Mouse (Mus musculus) megakaryocyte, embryonic 14.5 days (primary cell): ENCODE data around the gene Dimt1.

Experiments used
- FLI1 ChIP-seq: IDR thresholded peaks from 2 replicates; pipeline ENCODE4 v1.6.1; 2012; ENCODE audit warnings: low read length, inconsistent platforms, mixed read lengths
- GATA1 ChIP-seq: IDR thresholded peaks from 3 replicates; pipeline ENCODE4 v1.6.1; 2012; ENCODE audit warnings: mixed read lengths, low read length, inconsistent platforms, borderline replicate concordance

DNA sequence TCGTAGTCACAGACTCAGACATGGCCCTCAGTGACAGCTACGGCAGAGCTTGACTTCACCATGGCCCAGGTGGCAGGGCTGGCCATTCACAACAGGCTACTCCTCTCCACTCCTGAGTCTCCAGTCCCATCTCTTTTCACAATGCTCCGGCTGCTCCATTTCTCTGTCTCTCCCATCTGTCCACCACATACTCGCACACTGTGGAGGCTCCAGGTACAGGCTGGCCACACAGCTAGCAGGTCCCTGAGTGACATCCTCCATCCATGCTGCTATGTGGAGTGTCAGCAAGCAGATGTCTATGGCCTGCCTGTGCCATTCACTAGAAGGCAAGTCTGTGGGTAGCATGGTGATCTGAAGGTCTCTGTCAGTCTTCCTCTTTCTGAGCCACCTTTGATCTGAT, 39.7 kb upstream of the Dimt1 start:
- no peak for TF ChIP-seq GATA1
- TF ChIP-seq FLI1 = no peak
